In the genomic region with DNA sequence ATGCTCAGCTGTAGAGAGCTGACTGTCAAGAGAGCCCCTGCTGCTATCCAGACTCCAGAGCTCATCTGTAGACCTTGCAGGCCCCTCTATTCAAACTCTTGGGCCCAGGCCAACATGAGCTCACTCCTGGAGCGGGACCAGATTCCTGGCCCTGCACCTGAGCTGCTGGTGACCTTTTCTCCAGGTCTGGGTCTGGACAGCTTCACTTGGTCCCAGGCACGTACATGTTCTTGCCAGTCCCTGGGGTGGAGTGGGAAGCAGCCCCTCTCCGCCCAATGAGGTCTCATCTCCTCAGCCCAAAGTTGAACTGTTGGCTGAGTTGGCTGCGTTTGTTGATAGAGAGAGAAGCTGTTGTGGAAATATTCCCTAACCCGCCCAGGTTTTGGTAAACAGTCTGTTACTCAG, we compare ENCODE assay signal across 8 mouse cellular contexts. TPM values are rescaled to one million over a fixed set of nuclear protein-coding genes. Genes with fewer than 3 reads are reported as not detected.
A peak's percentile ranks its signal among the peaks of the same experiment; 100 is the strongest.
DNase-seq lines count a peak whose midpoint lies in the region; ATAC-seq and TF ChIP-seq lines count a peak whose summit lies in the region.

No protein-coding gene starts in this region.

- peaks cover 42% of the 10 kb centered on the region for H3K4me1 ChIP-seq in cerebellum, adult 2 months (ENCODE audit: control insufficient read depth, insufficient read depth, low read length)
- H3K4me1 ChIP-seq in heart, embryonic 12.5 days (replicated peaks), result peaks cover 83% of the 10 kb centered on the region
- H3K4me1 ChIP-seq in limb, embryonic 10.5 days, result peaks cover 82% of the 10 kb centered on the region
- peaks cover 70% of the 10 kb centered on the region for H3K4me1 ChIP-seq in stomach, embryonic 16.5 days (ENCODE audit: control insufficient read depth, insufficient read depth, low read length)

- peak; percentile 33 for ATAC-seq in heart, embryonic 12.5 days (ENCODE audit: insufficient number of reproducible peaks, low FRiP score)
- peak; percentile 38 for ATAC-seq in stomach, embryonic 16.5 days (ENCODE audit: insufficient read depth, low FRiP score)
- no peak for ATAC-seq in erythroid progenitor cell, adult 5-6 weeks (replicated peaks; ENCODE audit: low FRiP score, poor library complexity, severe bottlenecking)

- peak overlapping the region; percentile 50 for H3K9ac ChIP-seq in heart, embryonic 12.5 days
- peak overlapping the region; percentile 41; the same call in 1 of the 2 replicates for H3K9ac ChIP-seq in stomach, embryonic 16.5 days (ENCODE audit: low read length)

- intact Hi-C loops in left cerebral cortex, postnatal 14 days (cut with DNase I), result no loop called here

- DNase-seq in layer of hippocampus, postnatal 10 days (ENCODE audit: low spot score in 2 of 2), result peak; percentile 59 to 65
- DNase-seq in layer of hippocampus, postnatal 25 days (ENCODE audit: extremely low spot score in 1 of 2, low spot score in 1 of 2), result no peak
- DNase-seq in cerebellum, adult 2 months, result peak; percentile 67 to 75
- DNase-seq in limb, embryonic 10.5 days (ENCODE audit: low spot score), result no peak
- no peak for DNase-seq in left cerebral cortex, postnatal 14 days (ENCODE audit: low spot score in 2 of 2)

- H3K4me3 ChIP-seq in cerebellum, adult 2 months (replicated peaks; ENCODE audit: insufficient read depth, low read depth, low read length), result no peak overlapping the region
- no peak overlapping the region for H3K4me3 ChIP-seq in heart, embryonic 12.5 days
- no peak overlapping the region for H3K4me3 ChIP-seq in limb, embryonic 10.5 days
- H3K4me3 ChIP-seq in stomach, embryonic 16.5 days (replicated peaks; ENCODE audit: low read length), result no peak overlapping the region

- no peak for TF ChIP-seq CTCF in cerebellum, adult 2 months (IDR thresholded peaks at IDR 0.05; ENCODE audit: borderline replicate concordance, insufficient read depth, low read depth, low read length)

- no peaks in the 10 kb centered on the region for H3K27me3 ChIP-seq in cerebellum, adult 2 months (ENCODE audit: control insufficient read depth, insufficient read depth, low read length)
- no peaks in the 10 kb centered on the region for H3K27me3 ChIP-seq in heart, embryonic 12.5 days (replicated peaks)
- no peaks in the 10 kb centered on the region for H3K27me3 ChIP-seq in limb, embryonic 10.5 days (ENCODE audit: low read depth, poor library complexity, severe bottlenecking)
- no peaks in the 10 kb centered on the region for H3K27me3 ChIP-seq in stomach, embryonic 16.5 days (ENCODE audit: control insufficient read depth, insufficient read depth, low read length)

- H3K27ac ChIP-seq in cerebellum, adult 2 months (ENCODE audit: insufficient read depth, low read length), result peak overlapping the region; percentile 26
- H3K27ac ChIP-seq in heart, embryonic 12.5 days (ENCODE audit: poor library complexity, severe bottlenecking), result peak overlapping the region; percentile 92
- H3K27ac ChIP-seq in limb, embryonic 10.5 days, result peak overlapping the region; percentile 65; the same call in 1 of the 2 replicates
- peak overlapping the region; percentile 98 for H3K27ac ChIP-seq in stomach, embryonic 16.5 days (ENCODE audit: low read length)

- H3K4me2 ChIP-seq in heart, embryonic 12.5 days, result 0 out of 2 replicates have a peak overlapping the region, but pooled peaks have one; percentile 16
- no peak overlapping the region for H3K4me2 ChIP-seq in stomach, embryonic 16.5 days (ENCODE audit: low read depth, low read length)

- H3K9me3 ChIP-seq in heart, embryonic 12.5 days (replicated peaks), result no peaks in the 10 kb centered on the region
- H3K9me3 ChIP-seq in limb, embryonic 10.5 days (replicated peaks), result no peaks in the 10 kb centered on the region
- H3K9me3 ChIP-seq in stomach, embryonic 16.5 days (replicated peaks; ENCODE audit: control insufficient read depth, low read length), result no peaks in the 10 kb centered on the region

- no peaks in the 10 kb centered on the region for H3K36me3 ChIP-seq in heart, embryonic 12.5 days
- H3K36me3 ChIP-seq in limb, embryonic 10.5 days, result 0 out of 2 replicates have a peak, but pooled peaks cover 3% of the 10 kb centered on the region
- H3K36me3 ChIP-seq in stomach, embryonic 16.5 days (ENCODE audit: control insufficient read depth, insufficient read depth, low read length), result no peaks in the 10 kb centered on the region

- WGBS in cerebellum, adult 2 months, result 39% methylated on average over 5 of the region's 5 CpGs
- 34% methylated on average over 5 of the region's 5 CpGs for WGBS in heart, embryonic 12.5 days
- 74% methylated on average over 5 of the region's 5 CpGs for WGBS in limb, embryonic 10.5 days
- 23% methylated on average over 5 of the region's 5 CpGs for WGBS in stomach, embryonic 16.5 days

- TF ChIP-seq POLR2A in cerebellum, adult 2 months (IDR thresholded peaks at IDR 0.05; ENCODE audit: borderline replicate concordance, insufficient read depth, low read length), result no peak

RNA-seq across cellular contexts. Expression of a gene that starts 45.3 kb away (rescaled TPM):
- total RNA-seq in layer of hippocampus, postnatal 10 days (2021), result 10 to 100 TPM; 62.3 to 64.5 TPM
- total RNA-seq in layer of hippocampus, postnatal 25 days (2021), result 10 to 100 TPM; 66.1 to 66.6 TPM
- 90.0 and 90.4 TPM in 2 replicates for polyA plus RNA-seq in cerebellum, adult 2 months (2012; rRNA removed)
- 79.2 and 81.4 TPM in 2 replicates for polyA plus RNA-seq in heart, embryonic 12.5 days (2016; fragmentation: Nextera tagmentation; extraction: Ambion mirVana)
- polyA plus RNA-seq in limb, embryonic 10.5 days (2016; fragmentation: Nextera tagmentation; extraction: Ambion mirVana), result 57.9 and 68.1 TPM in 2 replicates
- polyA plus RNA-seq in stomach, embryonic 16.5 days (2015; fragmentation: Nextera tagmentation; extraction: Ambion mirVana), result 50.1 and 57.9 TPM in 2 replicates
- total RNA-seq in erythroid progenitor cell, adult 5-6 weeks (2015; ENCODE audit: low replicate concordance), result 18.7 and 24.3 TPM in 2 replicates
- 15.8 and 23.1 TPM in 2 replicates for total RNA-seq in erythroid progenitor cell, adult 5-6 weeks (2017; ENCODE audit: low replicate concordance)
- total RNA-seq in left cerebral cortex, postnatal 14 days (2021), result 10 to 100 TPM; 68.6 to 75.4 TPM

Comparison
In these comparisons a context has a peak if more than half of its experiments do, and no peak if none do; other contexts are left out.
1. DNase-seq: peak in layer of hippocampus, postnatal 10 days (2 of 2) and cerebellum, adult 2 months (2 of 2); none in layer of hippocampus, postnatal 25 days (0 of 2), limb, embryonic 10.5 days (single experiment) and left cerebral cortex, postnatal 14 days (0 of 2).
2. H3K27ac ChIP-seq: peak in every context shown above with its lines; median percentile 98 in stomach, embryonic 16.5 days; 92 in heart, embryonic 12.5 days; 65 in limb, embryonic 10.5 days; 26 in cerebellum, adult 2 months.